Mouse (Mus musculus) forebrain, embryonic 16.5 days (tissue): ENCODE measurements around the gene AU040320. TPM values are rescaled to one million over a fixed set of nuclear protein-coding genes. Genes with fewer than 3 reads are reported as not detected.

Experiments
- ATAC-seq: fragments of 200-750 bp; cut with Nextera tagmentation; 2 replicates; pipeline ENCODE4 v1.8.0; 2017; ENCODE audit warnings: mild to moderate bottlenecking, moderate library complexity
- H3K27ac ChIP-seq: fragments of 300-500 bp; sonication (generic); 2 replicates; pipeline ENCODE4 v1.5.1; 2014; ENCODE audit warnings: low read length, control low read depth
- H3K27me3 ChIP-seq: fragments of 300-500 bp; sonication (generic); replicated peaks from 2 replicates; pipeline ENCODE4 v1.6.1; 2014; ENCODE audit warnings: low read length; ENCODE audit not compliant: control insufficient read depth, insufficient read depth
- H3K36me3 ChIP-seq: fragments of 300-500 bp; sonication (generic); 2 replicates; pipeline ENCODE4 v1.6.1; 2014; ENCODE audit not compliant: control insufficient read depth, insufficient read depth
- H3K4me1 ChIP-seq: fragments of 300-500 bp; sonication (generic); replicated peaks from 2 replicates; pipeline ENCODE4 v1.6.1; 2014; ENCODE audit warnings: low read length; ENCODE audit not compliant: control insufficient read depth, insufficient read depth
- H3K4me2 ChIP-seq: fragments of 300-500 bp; sonication (generic); 2 replicates; pipeline ENCODE4 v1.6.1; 2014; ENCODE audit warnings: mild to moderate bottlenecking, low read length, control low read depth
- H3K4me3 ChIP-seq: fragments of 300-500 bp; sonication (generic); replicated peaks from 2 replicates; pipeline ENCODE4 v1.5.1; 2014; ENCODE audit warnings: mild to moderate bottlenecking, low read length, control low read depth
- H3K9ac ChIP-seq: fragments of 300-500 bp; sonication (generic); replicated peaks from 2 replicates; pipeline ENCODE4 v1.6.1; 2014; ENCODE audit warnings: low read depth, low read length, control low read depth
- H3K9me3 ChIP-seq: fragments of 300-500 bp; sonication (generic); 2 replicates; pipeline ENCODE4 v1.6.1; 2016; ENCODE audit warnings: low read length; ENCODE audit not compliant: control insufficient read depth
- WGBS: fragments of 180-500 bp; shearing (Covaris S2); extraction: QIAGEN DNeasy Blood & Tissue Kit; methylation state at CpG from one replicate; pipeline ENCODE4 v1.1.7; 2014; 5-methylcytosine and 5-hydroxymethylcytosine counted together
- polyA plus RNA-seq: library from polyadenylated mRNA; unstranded; fragments of >200 nt; fragmentation: Nextera tagmentation; extraction: Ambion mirVana; gene quantifications from 2 replicates; pipeline ENCODE4 v1.2.1, GENCODE M21; 2015

AU040320 gene
- polyA plus RNA-seq, 1 experiment from 2014 or later: 35.0 TPM

- H3K36me3 ChIP-seq: 0 out of 2 replicates have a peak, but pooled peaks cover 2% of the 10 kb centered on the region
- no peak overlapping the region for H3K27ac ChIP-seq
- H3K4me3 ChIP-seq: no peak overlapping the region
- H3K9me3 ChIP-seq: no peaks in the 10 kb centered on the region
- no peaks in the 10 kb centered on the region for H3K27me3 ChIP-seq
- H3K4me2 ChIP-seq: no peak overlapping the region
- peaks cover 2% of the 10 kb centered on the region; the same call in 1 of the 2 replicates for H3K4me1 ChIP-seq
- no peak overlapping the region for H3K9ac ChIP-seq
- ATAC-seq: 0 out of 2 replicates have a peak, but pooled peaks have one; percentile 38
- 22% methylated on average over 7 of the region's 7 CpGs for WGBS
Observed at GRCm38 (mm10) chr4:126839873-126840272, 86.5 kb downstream of the AU040320 start.

- H3K4me2 ChIP-seq: no peak overlapping the region
- H3K27me3 ChIP-seq: no peaks in the 10 kb centered on the region
- H3K9me3 ChIP-seq: no peaks in the 10 kb centered on the region
- no peak for ATAC-seq
- H3K27ac ChIP-seq: no peak overlapping the region
- H3K36me3 ChIP-seq: 0 out of 2 replicates have a peak, but pooled peaks cover 2% of the 10 kb centered on the region
- H3K4me1 ChIP-seq: peaks cover 2% of the 10 kb centered on the region; the same call in 1 of the 2 replicates
- H3K4me3 ChIP-seq: no peak overlapping the region
- no peak overlapping the region for H3K9ac ChIP-seq
- 93% methylated on average over 15 of the region's 15 CpGs for WGBS
Observed at GRCm38 (mm10) chr4:126840996-126841560, 87.7 kb downstream of the AU040320 start.

GRCm38 (mm10) chr4:126842911-126843310 is 89.6 kb downstream of the AU040320 start:
- H3K4me1 ChIP-seq: peaks cover 2% of the 10 kb centered on the region; the same call in 1 of the 2 replicates
- no peak overlapping the region for H3K9ac ChIP-seq
- H3K36me3 ChIP-seq: peaks cover 3% of the 10 kb centered on the region
- H3K27ac ChIP-seq: no peak overlapping the region
- 48% methylated on average over 3 of the region's 3 CpGs for WGBS
- H3K27me3 ChIP-seq: no peaks in the 10 kb centered on the region
- H3K4me2 ChIP-seq: no peak overlapping the region
- no peaks in the 10 kb centered on the region for H3K9me3 ChIP-seq
- H3K4me3 ChIP-seq: no peak overlapping the region
- ATAC-seq: no peak

- H3K27me3 ChIP-seq: no peaks in the 10 kb centered on the region
- ATAC-seq: no peak
- H3K36me3 ChIP-seq: peaks cover 3% of the 10 kb centered on the region
Observed at GRCm38 (mm10) chr4:126845664-126846063, 92.3 kb downstream of the AU040320 start.

GRCm38 (mm10) chr4:126846971-126847370 is 93.6 kb downstream of the AU040320 start:
- Histone ChIP-seq H3K27ac (no peak overlapping the region), H3K4me1 (no peaks in the 10 kb centered on the region), H3K27me3 (no peaks in the 10 kb centered on the region), H3K4me3 (no peak overlapping the region), H3K9me3 (no peaks in the 10 kb centered on the region), H3K9ac (no peak overlapping the region), H3K36me3 (peaks cover 3% of the 10 kb centered on the region), H3K4me2 (no peak overlapping the region)
- WGBS: 64% methylated on average over 7 of the region's 7 CpGs
- no peak for ATAC-seq

More at GRCm38 (mm10) chr4:126845664-126846063, 92.3 kb downstream of the AU040320 start:
- WGBS: 82% methylated on average over 4 of the region's 4 CpGs
- Histone ChIP-seq H3K4me1 (no peaks in the 10 kb centered on the region), H3K4me2 (no peak overlapping the region), H3K27ac (no peak overlapping the region), H3K9me3 (no peaks in the 10 kb centered on the region), H3K9ac (no peak overlapping the region), H3K4me3 (no peak overlapping the region)

- Histone ChIP-seq H3K9me3 (no peaks in the 10 kb centered on the region), H3K9ac (no peak overlapping the region), H3K4me2 (no peak overlapping the region), H3K27ac (no peak overlapping the region), H3K4me3 (no peak overlapping the region), H3K4me1 (no peaks in the 10 kb centered on the region), H3K27me3 (no peaks in the 10 kb centered on the region), H3K36me3 (peaks cover 6% of the 10 kb centered on the region)
- 86% methylated on average over 7 of the region's 7 CpGs for WGBS
- no peak for ATAC-seq
Observed at GRCm38 (mm10) chr4:126850019-126850777, 96.9 kb downstream of the AU040320 start.

GRCm38 (mm10) chr4:126850778-126851080 is 97.4 kb downstream of the AU040320 start:
- H3K4me3 ChIP-seq: no peak overlapping the region
- no peak overlapping the region for H3K9ac ChIP-seq
- H3K27ac ChIP-seq: no peak overlapping the region
- no peaks in the 10 kb centered on the region for H3K9me3 ChIP-seq
- H3K4me1 ChIP-seq: no peaks in the 10 kb centered on the region
- no peaks in the 10 kb centered on the region for H3K27me3 ChIP-seq
- 63% methylated on average over 4 of the region's 4 CpGs for WGBS
- peaks cover 6% of the 10 kb centered on the region for H3K36me3 ChIP-seq
- ATAC-seq: no peak
- no peak overlapping the region for H3K4me2 ChIP-seq

GRCm38 (mm10) chr4:126852971-126853370 is 99.6 kb downstream of the AU040320 start:
- H3K36me3 ChIP-seq: peaks cover 3% of the 10 kb centered on the region; the same call in 1 of the 2 replicates
- H3K9me3 ChIP-seq: no peaks in the 10 kb centered on the region
- WGBS: 76% methylated on average over 11 of the region's 11 CpGs
- no peak for ATAC-seq
- H3K9ac ChIP-seq: no peak overlapping the region
- H3K27ac ChIP-seq: no peak overlapping the region
- no peak overlapping the region for H3K4me3 ChIP-seq
- no peaks in the 10 kb centered on the region for H3K27me3 ChIP-seq
- H3K4me2 ChIP-seq: no peak overlapping the region
- H3K4me1 ChIP-seq: no peaks in the 10 kb centered on the region

GRCm38 (mm10) chr4:126860268-126860986 is 107.1 kb downstream of the AU040320 start:
- Histone ChIP-seq H3K27me3 (no peaks in the 10 kb centered on the region), H3K36me3 (peaks cover 13% of the 10 kb centered on the region), H3K27ac (no peak overlapping the region), H3K9me3 (no peaks in the 10 kb centered on the region), H3K4me3 (no peak overlapping the region), H3K4me2 (no peak overlapping the region), H3K4me1 (no peaks in the 10 kb centered on the region), H3K9ac (no peak overlapping the region)
- no peak for ATAC-seq
- WGBS: 82% methylated on average over 9 of the region's 9 CpGs
